Mouse (Mus musculus) intestine, postnatal 0 days (tissue): ENCODE data around the gene Stx16. TPM values are rescaled to one million over a fixed set of nuclear protein-coding genes. Genes with fewer than 3 reads are reported as not detected.
A peak's percentile ranks its signal among the peaks of the same experiment; 100 is the strongest.

Experiments used
- ATAC-seq: fragments of 200-750 bp; cut with Nextera tagmentation; 2 replicates; pipeline ENCODE4 v1.8.0; 2017; ENCODE audit warnings: mild to moderate bottlenecking, moderate TSS enrichment, moderate library complexity
- H3K27ac ChIP-seq: fragments of 300-500 bp; sonication (generic); 2 replicates; pipeline ENCODE4 v1.5.1; 2014; ENCODE audit warnings: mild to moderate bottlenecking, low read depth, low read length, moderate library complexity
- H3K27me3 ChIP-seq: fragments of 300-500 bp; sonication (generic); replicated peaks from 2 replicates; pipeline ENCODE4 v1.6.1; 2014; ENCODE audit warnings: low read length, mixed read lengths; ENCODE audit not compliant: control insufficient read depth, insufficient read depth
- H3K36me3 ChIP-seq: fragments of 300-500 bp; sonication (generic); 2 replicates; pipeline ENCODE4 v1.6.1; 2014; ENCODE audit warnings: mild to moderate bottlenecking, moderate library complexity; ENCODE audit not compliant: control insufficient read depth, insufficient read depth
- H3K4me1 ChIP-seq: fragments of 300-500 bp; sonication (generic); replicated peaks from 2 replicates; pipeline ENCODE4 v1.6.1; 2014; ENCODE audit warnings: antibody characterized with exemption, low read length, mixed read lengths; ENCODE audit not compliant: control insufficient read depth, insufficient read depth
- H3K4me2 ChIP-seq: fragments of 300-500 bp; sonication (generic); replicated peaks from 2 replicates; pipeline ENCODE4 v1.6.1; 2014; ENCODE audit warnings: low read depth, mild to moderate bottlenecking, moderate library complexity
- H3K4me3 ChIP-seq: fragments of 300-500 bp; sonication (generic); 2 replicates; pipeline ENCODE4 v1.5.1; 2014; ENCODE audit warnings: low read depth, low read length
- H3K9ac ChIP-seq: fragments of 300-500 bp; sonication (generic); 2 replicates; pipeline ENCODE4 v1.6.1; 2014; ENCODE audit warnings: mild to moderate bottlenecking, low read depth, low read length
- H3K9me3 ChIP-seq: fragments of 300-500 bp; sonication (generic); 2 replicates; pipeline ENCODE4 v1.6.1; 2016; ENCODE audit warnings: mixed run types; ENCODE audit not compliant: control insufficient read depth
- CTCF ChIP-seq: sonication (generic); IDR thresholded peaks from 2 replicates; pipeline ENCODE4 v1.5.1; 2016; ENCODE audit warnings: low read depth, mild to moderate bottlenecking, control low read depth, antibody characterized with exemption, moderate library complexity
- WGBS: fragments of 180-500 bp; shearing (Covaris S2); extraction: QIAGEN DNeasy Blood & Tissue Kit; methylation state at CpG from one replicate; pipeline ENCODE4 v1.1.7; 2014; 5-methylcytosine and 5-hydroxymethylcytosine counted together
- polyA plus RNA-seq: library from polyadenylated mRNA; unstranded; fragments of >200 nt; fragmentation: Nextera tagmentation; extraction: Ambion mirVana; gene quantifications from 2 replicates; pipeline ENCODE4 v1.2.1, GENCODE M21; 2015

The Stx16 gene
- polyA plus RNA-seq, result 4.2 and 5.7 TPM in 2 replicates

GRCm38 (mm10) chr2:174075673-174076432 is at the start of gene Stx16:
TSS of gene Stx16 (plus strand) at chr2:174076308.
- Histone ChIP-seq H3K36me3 (no peaks in the 10 kb centered on the region), H3K27ac (peak within 1 kb of the TSS; percentile 79), H3K9ac (peak within 1 kb of the TSS; percentile 70), H3K27me3 (no peaks in the 10 kb centered on the region), H3K4me1 (peaks cover 9% of the 10 kb centered on the region), H3K4me3 (peak within 1 kb of the TSS; percentile 68), H3K9me3 (no peaks in the 10 kb centered on the region), H3K4me2 (peak within 1 kb of the TSS; percentile 90)
- peak; percentile 96 for ATAC-seq
- TF ChIP-seq CTCF, result peak; percentile 66
- WGBS, result 1% methylated on average over 32 of the region's 32 CpGs

DNA sequence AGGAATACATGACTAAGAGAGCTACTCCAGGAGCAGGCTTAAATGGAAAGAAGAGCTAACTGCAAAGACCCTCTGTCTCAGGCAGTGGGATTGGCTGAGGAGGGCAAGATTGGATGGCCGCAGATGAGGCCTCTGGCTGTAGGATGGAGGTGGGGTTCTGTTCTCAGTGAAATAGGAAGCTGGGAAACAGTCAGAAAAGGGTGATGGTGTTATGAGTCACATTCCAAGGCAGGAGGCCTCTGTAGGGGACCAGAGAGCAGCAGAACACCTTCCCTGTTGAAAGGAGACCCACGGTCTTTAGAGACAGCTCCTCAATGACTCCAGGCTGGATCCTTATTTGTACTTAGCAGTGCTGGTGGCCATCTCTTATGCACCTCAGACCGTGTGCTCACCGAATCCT is 49.7 kb upstream of the Stx16 start:
- H3K4me1 ChIP-seq, result peaks cover 2% of the 10 kb centered on the region; the same call in 1 of the 2 replicates
- no peaks in the 10 kb centered on the region for H3K27me3 ChIP-seq
- no peak overlapping the region for H3K4me2 ChIP-seq
- H3K4me3 ChIP-seq, result no peak overlapping the region
- no peak overlapping the region for H3K27ac ChIP-seq
- H3K36me3 ChIP-seq, result no peaks in the 10 kb centered on the region
- no peaks in the 10 kb centered on the region for H3K9me3 ChIP-seq
- no peak overlapping the region for H3K9ac ChIP-seq
- WGBS, result 73% methylated on average over 4 of the region's 4 CpGs
- ATAC-seq, result no peak
- TF ChIP-seq CTCF, result no peak

- H3K27me3 ChIP-seq, result no peaks in the 10 kb centered on the region
- 92% methylated on average over 9 of the region's 9 CpGs for WGBS
- no peak overlapping the region for H3K4me3 ChIP-seq
- H3K4me2 ChIP-seq, result no peak overlapping the region
- H3K36me3 ChIP-seq, result no peaks in the 10 kb centered on the region
- TF ChIP-seq CTCF, result no peak
- no peak overlapping the region for H3K27ac ChIP-seq
- H3K4me1 ChIP-seq, result no peaks in the 10 kb centered on the region
- no peaks in the 10 kb centered on the region for H3K9me3 ChIP-seq
- ATAC-seq, result no peak
- H3K9ac ChIP-seq, result no peak overlapping the region
Measured at GRCm38 (mm10) chr2:174033257-174033800, 42.8 kb upstream of the Stx16 start.

GRCm38 (mm10) chr2:174047656-174048055 is 28.5 kb upstream of the Stx16 start:
- Histone ChIP-seq H3K4me3 (no peak overlapping the region), H3K27ac (no peak overlapping the region), H3K9ac (no peak overlapping the region), H3K36me3 (no peaks in the 10 kb centered on the region), H3K4me1 (no peaks in the 10 kb centered on the region), H3K27me3 (no peaks in the 10 kb centered on the region), H3K4me2 (no peak overlapping the region), H3K9me3 (no peaks in the 10 kb centered on the region)
- no peak for ATAC-seq
- no peak for TF ChIP-seq CTCF
- WGBS, result 99% methylated on average over 2 of the region's 2 CpGs

GRCm38 (mm10) chr2:174049481-174050338 is 26.4 kb upstream of the Stx16 start:
- 16% methylated on average over 4 of the region's 4 CpGs for WGBS
- Histone ChIP-seq H3K4me1 (no peaks in the 10 kb centered on the region), H3K27ac (no peak overlapping the region), H3K4me3 (no peak overlapping the region), H3K9me3 (no peaks in the 10 kb centered on the region), H3K27me3 (no peaks in the 10 kb centered on the region), H3K4me2 (no peak overlapping the region), H3K36me3 (no peaks in the 10 kb centered on the region), H3K9ac (no peak overlapping the region)
- no peak for TF ChIP-seq CTCF
- 0 out of 2 replicates have a peak, but pooled peaks have one; percentile 33 for ATAC-seq

- no peak overlapping the region for H3K4me2 ChIP-seq
- no peak for ATAC-seq
- H3K27me3 ChIP-seq, result no peaks in the 10 kb centered on the region
- no peak overlapping the region for H3K27ac ChIP-seq
- 11% methylated on average over 3 of the region's 3 CpGs for WGBS
- H3K9me3 ChIP-seq, result no peaks in the 10 kb centered on the region
- H3K4me1 ChIP-seq, result no peaks in the 10 kb centered on the region
- no peak overlapping the region for H3K4me3 ChIP-seq
- TF ChIP-seq CTCF, result no peak
- no peaks in the 10 kb centered on the region for H3K36me3 ChIP-seq
- no peak overlapping the region for H3K9ac ChIP-seq
Measured at GRCm38 (mm10) chr2:174050339-174050685, 25.8 kb upstream of the Stx16 start.
